Mouse (Mus musculus) left cerebral cortex, postnatal 4 days (tissue): ENCODE measurements at regions not wholly inside any gene's neighbourhood (a gene's known extent, or its start where the extent isn't known, plus 50 kb on each side); places are given as distances from the start of the nearest gene placed in this dataset.
"Not testable (repeated sequence)": the region's sequence is repeated elsewhere in the genome, so short reads cannot be mapped to it uniquely, and the experiment has no call there.

ENCODE experiments used
- DNase-seq: peaks from one replicate; pipeline ENCODE4 v3.0.0-alpha.2; 2022
- intact Hi-C: fragments of 180-260 bp; cut with DNase I; formaldehyde crosslinking; loops from one replicate; pipeline ENCODE4 v1.15.1; 2025

GRCm38 (mm10) chr1:65509003-65509402 lies 227.1 kb downstream of the Pth2r start:
- intact Hi-C loops, result no loop called here
- DNase-seq, result no peak

GRCm38 (mm10) chr1:65535674-65536073 lies 253.8 kb downstream of the Pth2r start:
- intact Hi-C loops, result no loop called here
- no peak for DNase-seq

GRCm38 (mm10) chr1:65538509-65538908 lies 256.7 kb downstream of the Pth2r start:
- DNase-seq, result no peak
- intact Hi-C loops, result no loop called here

GRCm38 (mm10) chr1:65544219-65544864 lies 262.5 kb downstream of the Pth2r start:
- no peak for DNase-seq
- intact Hi-C loops, result no loop called here

- intact Hi-C loops, result no loop called here
- DNase-seq, result no peak
Measured at GRCm38 (mm10) chr1:65545336-65546060, 263.6 kb downstream of the Pth2r start.

- intact Hi-C loops, result no loop called here
- DNase-seq, result peak; percentile 24
Measured at GRCm38 (mm10) chr1:65548830-65549229, 267.0 kb downstream of the Pth2r start.

- no peak for DNase-seq
- intact Hi-C loops, result no loop called here
Measured at GRCm38 (mm10) chr1:65587402-65587801, 305.5 kb downstream of the Pth2r start.

GRCm38 (mm10) chr1:65635315-65635714 lies 291.0 kb upstream of the Crygf start:
- intact Hi-C loops, result no loop called here
- no peak for DNase-seq

GRCm38 (mm10) chr1:65654460-65654859 lies 271.9 kb upstream of the Crygf start:
- no peak for DNase-seq
- intact Hi-C loops, result loop anchor here (5.0 kb wide), 1 partner anchor 342 kb away; no protein-coding TSS in a partner anchor

GRCm38 (mm10) chr1:65681960-65682359 lies 244.4 kb upstream of the Crygf start:
- DNase-seq, result no peak
- intact Hi-C loops, result no loop called here

GRCm38 (mm10) chr1:65687322-65687721 lies 239.0 kb upstream of the Crygf start:
- DNase-seq, result no peak
- intact Hi-C loops, result no loop called here

GRCm38 (mm10) chr1:65730262-65730661 lies 196.1 kb upstream of the Crygf start:
- no peak for DNase-seq

GRCm38 (mm10) chr1:65757951-65758350 lies 168.4 kb upstream of the Crygf start:
- intact Hi-C loops, result no loop called here
- DNase-seq, result peak; percentile 9

More at GRCm38 (mm10) chr1:65730262-65730661, 196.1 kb upstream of the Crygf start:
- intact Hi-C loops, result no loop called here

- intact Hi-C loops, result no loop called here
- DNase-seq, result peak; percentile 47
Measured at GRCm38 (mm10) chr1:65761141-65761540, 165.2 kb upstream of the Crygf start.

GRCm38 (mm10) chr1:65800244-65800643 lies 126.1 kb upstream of the Crygf start:
- intact Hi-C loops, result no loop called here
- DNase-seq, result no peak

GRCm38 (mm10) chr1:65820771-65821170 lies 105.5 kb upstream of the Crygf start:
- peak; percentile 2 for DNase-seq
- intact Hi-C loops, result no loop called here

GRCm38 (mm10) chr1:65841116-65841515 lies 85.2 kb upstream of the Crygf start:
- no peak for DNase-seq
- intact Hi-C loops, result no loop called here

GRCm38 (mm10) chr1:65847005-65847404 lies 79.3 kb upstream of the Crygf start:
- DNase-seq, result no peak
- intact Hi-C loops, result no loop called here

- DNase-seq, intact Hi-C loops: not testable (repeated sequence)
Measured at GRCm38 (mm10) chr1:65873691-65874090, 52.6 kb upstream of the Crygf start.
